Mouse (Mus musculus) C2C12 (cell line): ENCODE results near the gene Fcgrt.

Source experiments
- CEBPB ChIP-seq: IDR thresholded peaks from one replicate; pipeline ENCODE4 v1.6.1; 2011; ENCODE audit warnings: low read depth, mild to moderate bottlenecking, control low read depth, moderate library complexity
- CTCF ChIP-seq: IDR thresholded peaks from one replicate; pipeline ENCODE4 v1.5.1; 2011; ENCODE audit not compliant: control insufficient read depth, insufficient read depth, insufficient read length
- FOSL1 ChIP-seq: IDR thresholded peaks from one replicate; pipeline ENCODE4 v1.8.0; 2011; ENCODE audit warnings: mild to moderate bottlenecking, low read length; ENCODE audit not compliant: poor library complexity, insufficient read depth, severe bottlenecking
- MAX ChIP-seq: IDR thresholded peaks from one replicate; pipeline ENCODE4 v1.6.1; 2011; ENCODE audit warnings: mild to moderate bottlenecking, control low read depth
- MYOD1 ChIP-seq: IDR thresholded peaks from one replicate; pipeline ENCODE4 v1.6.1; 2011; ENCODE audit warnings: low read depth; ENCODE audit not compliant: control insufficient read depth, insufficient read length
- MYOG ChIP-seq: IDR thresholded peaks from one replicate; pipeline ENCODE4 v1.6.1; 2011; ENCODE audit not compliant: control insufficient read depth, insufficient read length; ENCODE audit errors: extremely low read depth
- USF1 ChIP-seq: IDR thresholded peaks from one replicate; pipeline ENCODE4 v1.6.1; 2011; ENCODE audit warnings: low read depth, mild to moderate bottlenecking, control low read depth, moderate library complexity

DNA sequence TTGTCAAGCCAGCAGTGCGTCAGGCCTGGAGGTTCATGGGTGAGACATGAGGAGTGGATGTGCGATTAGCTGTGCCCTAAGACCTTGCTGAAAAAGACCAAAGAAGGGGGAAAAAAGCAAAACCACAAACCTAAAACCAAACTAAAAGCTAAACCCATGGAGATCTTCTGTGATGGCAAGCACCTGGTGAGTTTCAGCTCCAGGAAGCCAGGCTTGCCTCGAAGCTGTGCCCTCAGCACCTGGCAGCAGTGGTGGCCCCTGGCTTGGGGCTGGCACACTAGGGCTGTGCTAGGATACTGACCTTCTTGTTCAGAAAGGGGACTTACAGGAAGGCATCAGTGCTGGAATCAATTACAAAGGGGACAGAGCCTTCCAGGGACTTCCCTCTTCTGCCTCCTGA, 37.7 kb upstream of the Fcgrt start:
- TF ChIP-seq CTCF, result no peak
- no peak for TF ChIP-seq MAX
- TF ChIP-seq USF1, result no peak
- TF ChIP-seq MYOG, result no peak
- TF ChIP-seq CEBPB, result no peak
- TF ChIP-seq FOSL1, result no peak
- TF ChIP-seq MYOD1, result no peak
